Mouse (Mus musculus) retina, postnatal 1 day (tissue): Measurements from ENCODE around the gene Lyst.
"Not testable (repeated sequence)": the region's sequence is repeated elsewhere in the genome, so short reads cannot be mapped to it uniquely, and the experiment has no call there.

Source experiments
- DNase-seq: peaks from one replicate; pipeline ENCODE4 v3.0.0-alpha.2; 2012

Lyst gene

GRCm38 (mm10) chr13:13783894-13784419, 193.8 kb downstream of the Lyst start, which contains the start of gene Gng4:
Gng4 (plus strand) TSS chr13:13784059.
- peak; percentile 63 for DNase-seq

GRCm38 (mm10) chr13:13784420-13784936, 194.3 kb downstream of the Lyst start:
- peak; percentile 56 for DNase-seq

- DNase-seq = peak; percentile 52
Measured at GRCm38 (mm10) chr13:13784981-13785783, 195.0 kb downstream of the Lyst start.

GRCm38 (mm10) chr13:13786971-13787370, 196.8 kb downstream of the Lyst start:
- DNase-seq = no peak

- DNase-seq = no peak
Measured at GRCm38 (mm10) chr13:13788070-13788469, 197.9 kb downstream of the Lyst start.

- DNase-seq = no peak
Measured at GRCm38 (mm10) chr13:13791981-13792380, 201.8 kb downstream of the Lyst start.

- no peak for DNase-seq
Measured at GRCm38 (mm10) chr13:13795166-13795832, 205.1 kb downstream of the Lyst start.

- DNase-seq = no peak
Measured at GRCm38 (mm10) chr13:13796082-13796481, 205.9 kb downstream of the Lyst start.

GRCm38 (mm10) chr13:13797816-13798215, 207.6 kb downstream of the Lyst start:
- not testable (repeated sequence) for DNase-seq

- no peak for DNase-seq
Measured at GRCm38 (mm10) chr13:13798775-13799174, 208.6 kb downstream of the Lyst start.

GRCm38 (mm10) chr13:13808337-13809132, 218.3 kb downstream of the Lyst start:
- DNase-seq = peak; percentile 41

- DNase-seq = no peak
Measured at GRCm38 (mm10) chr13:13810885-13811284, 220.7 kb downstream of the Lyst start.

- no peak for DNase-seq
Measured at GRCm38 (mm10) chr13:13818696-13819095, 228.5 kb downstream of the Lyst start.

- DNase-seq = no peak
Measured at GRCm38 (mm10) chr13:13820234-13821123, 230.3 kb downstream of the Lyst start.

- no peak for DNase-seq
Measured at GRCm38 (mm10) chr13:13824946-13825345, 234.7 kb downstream of the Lyst start.

- DNase-seq = no peak
Measured at GRCm38 (mm10) chr13:13826533-13826932, 236.3 kb downstream of the Lyst start.

- no peak for DNase-seq
Measured at GRCm38 (mm10) chr13:13828125-13828524, 237.9 kb downstream of the Lyst start.
